Mouse (Mus musculus) hindbrain, embryonic 16.5 days (tissue): ENCODE measurements around the gene Eml6. TPM values are rescaled to one million over a fixed set of nuclear protein-coding genes. Genes with fewer than 3 reads are reported as not detected.
A peak's percentile ranks its signal among the peaks of the same experiment; 100 is the strongest.

Experiments
- ATAC-seq: fragments of 200-750 bp; cut with Nextera tagmentation; 2 replicates; pipeline ENCODE4 v1.8.0; 2017; ENCODE audit warnings: moderate TSS enrichment, moderate library complexity
- H3K27ac ChIP-seq: fragments of 300-500 bp; sonication (generic); 2 replicates; pipeline ENCODE4 v1.5.1; 2014; ENCODE audit warnings: low read depth, mild to moderate bottlenecking, control low read depth, low read length, moderate library complexity
- H3K27me3 ChIP-seq: fragments of 300-500 bp; sonication (generic); replicated peaks from 2 replicates; pipeline ENCODE4 v1.6.1; 2014; ENCODE audit warnings: low read length; ENCODE audit not compliant: control insufficient read depth, insufficient read depth
- H3K36me3 ChIP-seq: fragments of 300-500 bp; sonication (generic); 2 replicates; pipeline ENCODE4 v1.6.1; 2014; ENCODE audit warnings: mild to moderate bottlenecking, low read length, moderate library complexity, mixed read lengths; ENCODE audit not compliant: control insufficient read depth, insufficient read depth
- H3K4me1 ChIP-seq: fragments of 300-500 bp; sonication (generic); 2 replicates; pipeline ENCODE4 v1.6.1; 2014; ENCODE audit warnings: low read depth, low read length; ENCODE audit not compliant: control insufficient read depth, insufficient read depth
- H3K4me2 ChIP-seq: fragments of 300-500 bp; sonication (generic); 2 replicates; pipeline ENCODE4 v1.6.1; 2014; ENCODE audit warnings: mild to moderate bottlenecking, low read length, control low read depth, moderate library complexity
- H3K4me3 ChIP-seq: fragments of 300-500 bp; sonication (generic); 2 replicates; pipeline ENCODE4 v1.5.1; 2014; ENCODE audit warnings: mild to moderate bottlenecking, low read length, control low read depth, moderate library complexity
- H3K9ac ChIP-seq: fragments of 300-500 bp; sonication (generic); 2 replicates; pipeline ENCODE4 v1.6.1; 2014; ENCODE audit warnings: low read depth, mild to moderate bottlenecking, control low read depth, low read length, moderate library complexity
- H3K9me3 ChIP-seq: fragments of 300-500 bp; sonication (generic); 2 replicates; pipeline ENCODE4 v1.6.1; 2014; ENCODE audit warnings: mild to moderate bottlenecking, low read length, moderate library complexity; ENCODE audit not compliant: control insufficient read depth
- WGBS: fragments of 180-500 bp; shearing (Covaris S2); extraction: QIAGEN DNeasy Blood & Tissue Kit; methylation state at CpG from one replicate; pipeline ENCODE4 v1.1.7; 2014; 5-methylcytosine and 5-hydroxymethylcytosine counted together
- polyA plus RNA-seq: library from polyadenylated mRNA; unstranded; fragments of >200 nt; fragmentation: Nextera tagmentation; extraction: Ambion mirVana; gene quantifications from 2 replicates; pipeline ENCODE4 v1.2.1, GENCODE M21; 2015

The Eml6 gene
- polyA plus RNA-seq, result 6.5 and 7.1 TPM in 2 replicates

- Histone ChIP-seq H3K4me3 (peak within 1 kb of the TSS; percentile 72), H3K9me3 (no peaks in the 10 kb centered on the region), H3K4me2 (peak within 1 kb of the TSS; percentile 98), H3K27me3 (no peaks in the 10 kb centered on the region), H3K27ac (peak within 1 kb of the TSS; percentile 92), H3K9ac (peak within 1 kb of the TSS; percentile 85), H3K36me3 (no peaks in the 10 kb centered on the region), H3K4me1 (peaks cover 6% of the 10 kb centered on the region)
- WGBS, result under 1% methylated on average over 38 of the region's 39 CpGs
- peak; percentile 99 for ATAC-seq
Observed at GRCm38 (mm10) chr11:30025835-30026472, at the start of gene Eml6. Gene Eml6, minus strand, starts transcription at chr11:30026033.

- 56% methylated on average over 8 of the region's 8 CpGs for WGBS
- no peak overlapping the region for H3K4me2 ChIP-seq
- ATAC-seq, result no peak
Observed at GRCm38 (mm10) chr11:30057299-30057698, 31.5 kb upstream of the Eml6 start.

GRCm38 (mm10) chr11:30025144-30025543 is 689 bp downstream of the Eml6 start:
- Histone ChIP-seq H3K4me2 (peak overlapping the region; percentile 98), H3K4me3 (peak overlapping the region; percentile 72), H3K4me1 (peaks cover 6% of the 10 kb centered on the region), H3K9me3 (no peaks in the 10 kb centered on the region), H3K9ac (peak overlapping the region; percentile 85; the same call in 1 of the 2 replicates), H3K36me3 (no peaks in the 10 kb centered on the region), H3K27me3 (no peaks in the 10 kb centered on the region), H3K27ac (peak overlapping the region; percentile 83)
- ATAC-seq, result no peak
- 5% methylated on average over 4 of the region's 4 CpGs for WGBS

More at GRCm38 (mm10) chr11:30057299-30057698, 31.5 kb upstream of the Eml6 start:
- no peaks in the 10 kb centered on the region for H3K9me3 ChIP-seq
- no peaks in the 10 kb centered on the region for H3K27me3 ChIP-seq
- H3K4me3 ChIP-seq, result no peak overlapping the region
- H3K4me1 ChIP-seq, result no peaks in the 10 kb centered on the region
- H3K36me3 ChIP-seq, result no peaks in the 10 kb centered on the region
- H3K27ac ChIP-seq, result no peak overlapping the region
- H3K9ac ChIP-seq, result no peak overlapping the region

- ATAC-seq, result peak; percentile 8
- peak overlapping the region; percentile 72 for H3K4me3 ChIP-seq
- H3K9me3 ChIP-seq, result no peaks in the 10 kb centered on the region
- WGBS, result 1% methylated on average over 57 of the region's 57 CpGs
- H3K27me3 ChIP-seq, result no peaks in the 10 kb centered on the region
- peak overlapping the region; percentile 85 for H3K9ac ChIP-seq
- peak overlapping the region; percentile 98 for H3K4me2 ChIP-seq
- no peaks in the 10 kb centered on the region for H3K36me3 ChIP-seq
- peaks cover 6% of the 10 kb centered on the region for H3K4me1 ChIP-seq
- peak overlapping the region; percentile 83 for H3K27ac ChIP-seq
Observed at GRCm38 (mm10) chr11:30024261-30025071, 1.4 kb downstream of the Eml6 start.

GRCm38 (mm10) chr11:29986257-29986656 is 39.6 kb downstream of the Eml6 start:
- Histone ChIP-seq H3K4me3 (no peak overlapping the region), H3K27me3 (no peaks in the 10 kb centered on the region), H3K9me3 (no peaks in the 10 kb centered on the region), H3K4me1 (no peaks in the 10 kb centered on the region), H3K4me2 (no peak overlapping the region), H3K27ac (no peak overlapping the region), H3K9ac (no peak overlapping the region), H3K36me3 (no peaks in the 10 kb centered on the region)
- ATAC-seq, result no peak
- WGBS, result 96% methylated on average over 2 of the region's 2 CpGs

- no peak for ATAC-seq
- Histone ChIP-seq H3K9ac (no peak overlapping the region), H3K9me3 (no peaks in the 10 kb centered on the region), H3K4me3 (no peak overlapping the region), H3K27ac (no peak overlapping the region), H3K4me1 (no peaks in the 10 kb centered on the region), H3K4me2 (no peak overlapping the region), H3K36me3 (no peaks in the 10 kb centered on the region), H3K27me3 (no peaks in the 10 kb centered on the region)
- WGBS, result 51% methylated on average over 1 of the region's 1 CpGs
Observed at GRCm38 (mm10) chr11:29968874-29969273, 57.0 kb downstream of the Eml6 start.

- no peak overlapping the region for H3K27ac ChIP-seq
- 93% methylated on average over 5 of the region's 5 CpGs for WGBS
- no peaks in the 10 kb centered on the region for H3K4me1 ChIP-seq
- H3K4me2 ChIP-seq, result no peak overlapping the region
- no peak overlapping the region for H3K4me3 ChIP-seq
- H3K9me3 ChIP-seq, result no peaks in the 10 kb centered on the region
- no peaks in the 10 kb centered on the region for H3K36me3 ChIP-seq
- no peaks in the 10 kb centered on the region for H3K27me3 ChIP-seq
- ATAC-seq, result no peak
- H3K9ac ChIP-seq, result no peak overlapping the region
Observed at GRCm38 (mm10) chr11:29959366-29959765, 66.5 kb downstream of the Eml6 start.

- 0 out of 2 replicates have a peak, but pooled peaks cover 2% of the 10 kb centered on the region for H3K9me3 ChIP-seq
- no peak overlapping the region for H3K27ac ChIP-seq
- H3K9ac ChIP-seq, result no peak overlapping the region
- no peak for ATAC-seq
- no peaks in the 10 kb centered on the region for H3K36me3 ChIP-seq
- H3K4me2 ChIP-seq, result no peak overlapping the region
- no peaks in the 10 kb centered on the region for H3K27me3 ChIP-seq
- no peaks in the 10 kb centered on the region for H3K4me1 ChIP-seq
- no peak overlapping the region for H3K4me3 ChIP-seq
- WGBS, result 80% methylated on average over 3 of the region's 3 CpGs
Observed at GRCm38 (mm10) chr11:29944661-29945060, 81.2 kb downstream of the Eml6 start.

- Histone ChIP-seq H3K36me3 (no peaks in the 10 kb centered on the region), H3K9me3 (no peaks in the 10 kb centered on the region), H3K27ac (no peak overlapping the region), H3K9ac (no peak overlapping the region), H3K4me2 (no peak overlapping the region), H3K4me1 (no peaks in the 10 kb centered on the region), H3K27me3 (no peaks in the 10 kb centered on the region), H3K4me3 (no peak overlapping the region)
- 60% methylated on average over 2 of the region's 2 CpGs for WGBS
- peak; percentile 65 for ATAC-seq
Observed at GRCm38 (mm10) chr11:29924332-29924731, 101.5 kb downstream of the Eml6 start.
